Mouse (Mus musculus) layer of hippocampus, adult 2 months (tissue): ENCODE measurements at regions not wholly inside any gene's neighbourhood (a gene's known extent, or its start where the extent isn't known, plus 50 kb on each side); places are given as distances from the start of the nearest gene placed in this dataset.
"Not testable (repeated sequence)": the region's sequence is repeated elsewhere in the genome, so short reads cannot be mapped to it uniquely, and the experiment has no call there.

Source experiments
- DNase-seq, 2 experiments: peaks; one replicate each; pipeline ENCODE4 v3.0.0; 2022; ENCODE audit warnings: low spot score in 2 of 2
- H3K27ac ChIP-seq: fragments of 200-600 bp; 2 replicates; pipeline ENCODE4 v1.8.1; 2022
- H3K4me3 ChIP-seq: fragments of 200-600 bp; 2 replicates; pipeline ENCODE4 v1.8.1; 2022; ENCODE audit warnings: mild to moderate bottlenecking
- CTCF ChIP-seq: fragments of 200-600 bp; conservative IDR thresholded peaks from 2 replicates; pipeline ENCODE4 v1.8.1; 2022; ENCODE audit warnings: antibody characterized with exemption, mild to moderate bottlenecking, moderate library complexity

DNA sequence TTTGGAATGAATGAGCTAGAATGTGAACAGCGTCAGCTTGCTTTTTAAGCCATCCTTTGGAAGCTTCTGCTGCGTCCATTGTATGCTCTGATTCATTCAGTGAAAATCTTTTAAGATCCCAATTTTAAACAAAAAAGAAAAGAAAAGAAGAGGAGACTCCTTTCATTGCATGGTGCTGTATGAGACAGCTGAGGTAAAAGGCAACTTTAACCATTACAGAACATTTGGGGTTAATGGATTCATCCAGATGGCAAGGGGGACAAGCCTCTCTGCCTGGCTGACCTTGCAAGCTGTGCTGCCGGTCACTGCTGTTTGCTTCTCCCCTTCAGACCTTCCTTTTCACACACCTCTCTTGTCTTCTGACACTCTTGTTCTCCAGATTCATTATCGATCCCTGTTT is 176.0 kb upstream of the Intu start:
- DNase-seq = no peak
- no peak for TF ChIP-seq CTCF
- Histone ChIP-seq H3K4me3 (no peak overlapping the region), H3K27ac (no peak overlapping the region)

DNA sequence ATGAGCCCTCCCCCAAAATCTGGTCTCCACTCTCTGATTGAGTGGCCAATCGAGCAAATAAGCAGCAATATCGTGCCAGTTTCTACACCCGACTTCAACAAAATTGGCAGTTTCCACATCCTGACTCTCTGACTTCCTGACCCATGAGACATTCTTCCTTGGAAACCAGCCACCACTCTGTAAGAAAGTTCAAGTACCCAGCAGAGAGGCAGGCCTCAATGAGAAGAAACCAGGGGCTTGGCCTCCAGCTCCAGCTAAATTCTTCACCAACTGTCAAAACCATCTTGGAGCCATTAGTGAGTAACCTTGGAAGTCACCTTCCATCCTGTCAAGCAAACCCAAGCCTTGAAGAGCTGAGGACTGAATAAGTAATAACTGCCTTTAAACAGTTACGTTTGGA is 162.7 kb upstream of the Intu start:
- H3K27ac ChIP-seq = no peak overlapping the region
- DNase-seq = no peak
- no peak for TF ChIP-seq CTCF
- H3K4me3 ChIP-seq = no peak overlapping the region

DNA sequence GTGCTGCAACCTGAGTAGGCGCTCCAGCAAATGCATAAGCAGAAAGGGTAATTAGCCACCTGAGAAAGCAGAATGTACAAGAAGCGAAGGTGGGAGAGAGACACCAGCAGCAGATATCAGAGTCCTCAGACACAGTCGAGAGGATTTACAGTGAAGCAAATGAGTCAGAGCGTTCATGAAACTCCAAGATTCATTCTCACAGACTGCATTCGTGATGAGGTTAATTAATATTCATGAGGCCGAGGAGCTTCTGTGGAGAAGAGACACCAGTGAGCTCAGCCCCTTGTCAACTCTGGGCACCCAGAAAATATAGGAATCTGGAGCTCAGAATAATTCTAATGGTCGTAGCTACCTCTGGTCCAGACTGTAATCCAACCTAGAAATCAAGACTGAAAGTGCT is 159.7 kb upstream of the Intu start:
- H3K27ac ChIP-seq = no peak overlapping the region
- no peak for DNase-seq
- H3K4me3 ChIP-seq = no peak overlapping the region
- TF ChIP-seq CTCF = no peak

DNA sequence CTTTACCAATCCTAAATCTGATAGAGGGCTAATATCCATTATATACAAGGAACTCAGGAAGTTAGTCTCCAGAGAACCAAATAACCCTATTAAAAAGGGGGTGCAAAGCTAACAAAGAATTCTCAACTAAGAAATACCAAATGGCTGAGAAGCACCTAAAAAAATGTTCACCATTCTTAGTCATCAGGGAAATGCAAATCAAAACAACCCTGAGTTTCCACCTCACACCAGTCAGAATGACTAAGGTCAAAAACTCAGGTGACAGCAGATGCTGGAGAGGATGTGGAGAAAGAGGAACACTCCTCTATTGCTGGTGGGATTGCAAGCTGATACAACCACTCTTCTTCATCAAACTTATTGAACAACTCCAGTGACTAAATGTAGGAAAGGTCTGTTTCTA is 154.9 kb upstream of the Intu start:
- DNase-seq, H3K4me3 ChIP-seq, H3K27ac ChIP-seq: not testable (repeated sequence)

DNA sequence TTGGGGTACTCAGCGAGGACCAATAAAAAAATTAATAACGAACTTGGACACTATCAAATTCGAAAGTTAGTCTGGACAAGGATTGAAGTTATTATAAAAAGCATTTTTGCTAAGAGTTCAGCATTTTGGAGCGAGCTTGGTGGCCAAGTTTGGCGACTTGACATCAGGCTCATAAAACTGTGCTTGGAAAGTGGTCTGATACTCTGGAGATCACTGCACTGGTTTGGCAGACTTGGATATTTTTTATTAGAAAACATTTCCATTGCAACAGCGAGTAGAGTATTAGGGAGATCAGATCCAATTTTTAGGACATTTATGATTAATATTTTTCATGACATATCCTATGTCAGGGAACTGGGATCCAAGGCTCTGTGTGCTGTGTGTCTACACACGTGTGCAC is 153.7 kb upstream of the Intu start:
- H3K27ac ChIP-seq = no peak overlapping the region
- TF ChIP-seq CTCF = no peak

DNA sequence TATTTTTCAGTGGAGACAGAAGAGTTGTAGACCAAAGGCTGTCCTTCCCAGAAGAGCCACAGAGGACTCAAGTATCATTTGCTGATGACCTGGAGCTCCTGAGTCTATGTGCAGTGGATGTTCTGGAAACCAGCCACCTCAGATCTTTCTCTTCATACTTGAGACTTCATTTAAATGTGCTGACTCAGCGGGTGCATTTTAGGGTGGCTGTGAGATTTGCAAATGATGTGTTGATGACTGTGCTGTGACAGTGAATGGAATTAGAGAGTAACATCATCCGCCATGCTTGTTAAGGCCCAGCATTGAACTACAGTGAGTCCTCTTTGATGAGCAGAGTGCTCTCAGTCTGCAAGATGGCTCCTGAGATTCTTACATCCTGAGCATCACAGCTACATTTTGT is 152.0 kb upstream of the Intu start:
- Histone ChIP-seq H3K4me3 (no peak overlapping the region), H3K27ac (no peak overlapping the region)
- DNase-seq = no peak
- TF ChIP-seq CTCF = no peak

More for the DNA sequence above, 153.7 kb upstream of the Intu start:
- H3K4me3 ChIP-seq = no peak overlapping the region
- no peak for DNase-seq

DNA sequence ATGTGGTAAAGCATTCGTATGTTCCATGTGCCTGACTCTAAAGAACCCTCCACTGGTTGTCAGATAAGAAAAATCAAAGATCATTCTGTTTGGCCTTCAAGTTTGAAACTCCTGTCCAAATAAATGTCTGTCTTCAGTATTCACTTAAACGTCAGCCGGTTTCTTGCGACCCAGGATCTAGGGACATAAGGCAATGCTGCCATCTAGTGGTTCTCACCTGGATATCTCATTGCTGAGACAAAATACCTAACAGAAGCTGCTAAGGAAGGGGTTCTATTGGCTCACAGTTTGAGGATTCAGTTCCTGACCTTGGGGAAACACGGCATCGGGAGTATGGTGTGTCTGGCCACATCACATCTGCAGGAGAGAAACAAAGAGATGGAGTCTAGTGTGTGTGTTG is 139.5 kb upstream of the Intu start:
- no peak overlapping the region for H3K4me3 ChIP-seq
- DNase-seq = peak; percentile 37 to 55
- H3K27ac ChIP-seq = no peak overlapping the region
- TF ChIP-seq CTCF = peak; percentile 88

DNA sequence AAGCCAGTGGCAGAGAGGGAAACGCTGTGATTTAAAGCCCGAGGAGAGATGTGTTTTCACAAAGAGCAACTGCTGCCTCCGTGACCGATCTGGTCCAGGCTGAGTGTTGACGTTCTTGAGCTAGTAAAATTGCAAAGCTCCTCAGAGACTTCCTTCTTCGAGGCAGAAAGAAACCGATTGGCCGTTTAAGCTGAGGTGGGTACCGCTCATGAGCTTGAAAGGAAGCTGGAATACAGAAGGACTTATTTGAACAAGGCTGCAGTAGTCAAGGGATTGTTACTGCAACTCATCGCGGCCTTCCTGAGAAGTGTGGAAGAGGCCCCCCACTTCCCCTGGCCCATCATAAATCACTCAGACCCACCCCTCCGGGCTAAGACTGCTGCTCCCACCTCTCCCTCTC is 132.9 kb upstream of the Intu start:
- H3K27ac ChIP-seq = no peak overlapping the region
- H3K4me3 ChIP-seq = no peak overlapping the region
- TF ChIP-seq CTCF = no peak
- no peak for DNase-seq

DNA sequence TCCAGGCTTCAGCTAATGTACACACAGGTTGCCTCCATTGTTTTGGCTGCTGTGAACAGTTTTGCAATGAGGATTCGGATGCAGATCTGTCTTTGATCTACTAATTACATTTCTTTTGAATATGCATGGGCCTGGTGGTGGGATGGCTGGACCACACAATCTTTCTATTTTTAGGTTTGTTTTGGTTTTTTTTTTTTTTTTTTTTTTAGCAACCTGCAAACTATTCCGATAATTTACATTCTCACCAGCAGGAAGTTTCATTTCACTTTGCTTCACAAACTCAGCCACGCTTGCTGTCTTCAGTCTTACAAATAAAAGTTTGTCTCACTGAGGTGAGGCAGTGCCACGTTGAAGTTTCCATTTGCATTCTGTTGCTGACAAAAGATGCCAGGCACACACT is 127.7 kb upstream of the Intu start:
- Histone ChIP-seq H3K27ac (no peak overlapping the region), H3K4me3 (no peak overlapping the region)
- DNase-seq = no peak
- TF ChIP-seq CTCF = no peak

DNA sequence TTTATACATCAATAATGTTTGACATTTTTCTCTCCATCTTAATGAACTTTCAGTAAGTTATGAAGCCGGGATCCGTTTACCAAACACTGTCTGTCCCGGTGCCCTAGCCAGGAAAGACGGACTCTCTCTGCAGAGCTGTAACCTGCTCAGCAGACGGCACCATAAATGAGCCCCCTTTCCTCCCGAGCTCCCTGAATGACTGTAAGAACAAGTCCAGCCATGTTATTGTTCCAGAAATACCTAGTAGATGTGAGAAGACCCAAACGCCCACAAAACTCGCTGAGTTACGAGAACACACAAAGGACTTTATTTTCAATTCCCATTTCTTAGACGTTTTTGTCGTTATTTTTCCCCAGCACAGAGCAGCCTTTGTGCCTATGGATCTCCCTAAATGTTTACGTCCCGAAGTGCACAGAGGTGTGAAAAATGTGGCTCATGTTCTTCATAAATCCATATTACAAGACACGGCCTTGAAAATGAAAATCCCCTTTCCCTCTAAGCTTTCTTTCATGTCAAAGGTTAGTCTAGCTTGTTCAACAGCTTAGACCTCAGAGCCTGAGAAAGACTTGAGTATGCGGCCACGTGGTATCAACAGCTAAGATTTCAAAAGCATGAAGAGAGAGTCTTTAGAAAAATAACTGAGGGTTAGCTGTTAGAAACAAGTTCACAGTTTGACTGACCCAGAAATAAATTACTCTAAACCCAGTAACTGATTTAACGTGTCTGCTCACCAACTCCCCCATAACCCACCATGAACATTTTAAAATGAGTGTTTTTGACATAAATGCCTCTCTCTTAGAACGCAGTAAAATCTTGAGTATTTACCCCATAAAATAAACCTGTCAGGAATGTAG is 125.8 kb upstream of the Intu start:
- no peak for DNase-seq
- no peak overlapping the region for H3K27ac ChIP-seq
- TF ChIP-seq CTCF = no peak
- no peak overlapping the region for H3K4me3 ChIP-seq

DNA sequence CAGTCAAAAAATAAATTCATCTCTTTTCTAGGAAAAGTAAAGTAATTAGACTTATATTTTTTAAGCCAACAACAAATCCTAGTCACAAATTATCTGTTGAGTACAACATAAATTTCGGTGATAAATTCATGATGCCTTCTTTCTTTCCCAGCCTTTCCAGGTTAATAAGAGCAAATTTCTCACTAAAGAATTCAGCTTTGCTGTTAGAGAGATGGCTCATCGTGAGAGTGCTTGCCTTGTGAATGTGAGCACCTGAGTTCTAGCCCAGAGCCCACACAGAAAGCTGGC is 125.2 kb upstream of the Intu start:
- TF ChIP-seq CTCF = no peak
- no peak overlapping the region for H3K27ac ChIP-seq
- DNase-seq = no peak
- no peak overlapping the region for H3K4me3 ChIP-seq

DNA sequence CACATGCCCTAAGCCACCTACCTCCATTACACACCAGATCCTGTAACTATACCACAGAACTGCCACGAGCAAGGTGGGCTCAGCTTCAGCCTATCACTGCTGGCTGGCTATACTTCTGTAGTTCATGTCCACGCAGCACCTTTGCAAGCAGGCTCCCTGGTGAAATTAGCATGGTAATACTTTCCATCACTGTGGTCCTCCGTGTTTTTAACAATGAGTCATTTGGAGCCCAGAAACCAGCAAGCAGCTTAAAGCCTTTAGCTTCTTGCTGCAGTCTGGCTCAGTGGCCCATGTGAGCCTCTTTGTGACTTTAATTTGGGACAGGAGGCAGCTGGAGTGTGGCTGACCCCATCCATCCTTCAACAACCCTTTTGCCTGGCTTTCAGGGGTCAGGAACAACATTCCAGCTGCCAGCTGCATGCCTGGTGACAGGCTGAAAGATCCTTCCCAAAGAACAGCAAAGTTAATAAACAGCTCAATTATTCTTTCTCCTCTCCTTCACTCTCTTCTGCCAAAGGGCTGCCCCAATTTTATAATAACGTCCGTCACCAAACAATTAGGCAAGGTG is 122.1 kb upstream of the Intu start:
- Histone ChIP-seq H3K4me3 (no peak overlapping the region), H3K27ac (no peak overlapping the region)
- TF ChIP-seq CTCF = no peak
- no peak for DNase-seq

DNA sequence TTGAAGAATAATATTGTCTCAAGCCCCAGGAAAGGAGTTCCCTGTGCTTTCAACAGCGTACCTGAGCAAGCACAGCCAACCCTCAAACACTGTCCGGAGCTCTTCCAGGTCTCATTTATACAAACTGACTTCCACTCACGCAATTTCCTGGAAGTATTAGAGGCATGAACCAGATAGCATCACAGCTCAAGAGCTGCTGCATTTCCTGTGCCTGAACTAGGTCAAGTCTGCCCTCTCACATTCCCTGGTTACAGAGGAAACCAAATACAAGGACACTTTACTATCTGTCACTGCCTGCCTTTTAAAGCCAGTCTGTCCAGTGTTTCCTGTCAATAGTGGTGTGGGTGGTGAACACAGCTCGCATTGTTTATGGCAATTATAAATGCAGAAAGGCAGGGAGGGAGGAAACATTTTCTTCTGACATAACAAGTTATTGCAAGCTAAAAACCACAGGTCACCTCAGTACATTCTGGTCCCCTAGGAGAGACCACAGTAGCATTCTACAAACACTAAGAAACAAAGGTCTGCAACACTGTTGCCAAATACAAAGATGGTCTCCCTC is 120.3 kb upstream of the Intu start:
- no peak for DNase-seq
- Histone ChIP-seq H3K4me3 (no peak overlapping the region), H3K27ac (no peak overlapping the region)
- no peak for TF ChIP-seq CTCF

DNA sequence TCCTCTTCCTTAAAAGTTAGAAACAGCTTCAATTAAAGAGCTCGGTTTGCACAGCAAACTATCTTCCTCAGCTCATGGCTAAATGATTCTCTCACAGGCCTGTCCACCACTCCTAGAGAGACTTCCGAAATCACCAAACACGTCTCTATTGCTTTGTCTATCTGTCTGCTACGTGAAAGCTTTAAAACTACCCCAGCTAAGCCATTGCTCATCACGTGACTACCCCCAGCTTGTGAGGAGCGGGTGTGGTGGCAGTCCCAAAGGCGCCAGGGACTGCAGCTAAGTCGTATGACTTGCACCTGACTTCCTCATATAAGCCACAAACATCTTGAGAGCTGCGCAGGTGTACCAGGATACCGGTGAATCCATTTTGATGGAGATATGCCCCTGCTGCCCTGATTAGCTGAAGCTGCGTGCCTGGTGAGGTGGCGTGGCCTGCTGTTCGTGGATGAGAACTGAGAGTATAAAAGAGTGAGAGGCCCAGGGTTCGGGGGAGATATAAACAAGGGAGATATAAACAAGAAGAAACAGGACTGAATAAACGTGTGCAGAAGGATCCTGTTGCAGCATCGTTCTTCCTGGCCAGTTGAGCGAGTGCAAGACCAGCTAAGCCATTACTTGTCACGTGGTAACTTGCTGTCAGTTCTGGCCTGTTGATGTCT is 105.8 kb upstream of the Intu start:
- H3K27ac ChIP-seq, DNase-seq, H3K4me3 ChIP-seq: not testable (repeated sequence)
